Mouse (Mus musculus) layer of hippocampus, adult 8-10 months (tissue): ENCODE results near the gene Fgfr2. TPM values are rescaled to one million over a fixed set of nuclear protein-coding genes. Genes with fewer than 3 reads are reported as not detected.
A peak's percentile ranks its signal among the peaks of the same experiment; 100 is the strongest.
"Not testable (repeated sequence)": the region's sequence is repeated elsewhere in the genome, so short reads cannot be mapped to it uniquely, and the experiment has no call there.

Source experiments
- DNase-seq, 2 experiments: peaks; one replicate each; pipeline ENCODE4 v3.0.0; 2022; ENCODE audit warnings: low spot score in 2 of 2
- total RNA-seq, 4 experiments: library from RNA; stranded (reverse); gene quantifications; 2 replicates each; pipeline ENCODE4 v1.2.4; 2022

The Fgfr2 gene
- total RNA-seq, 4 experiments from 2014 or later: 60.7 to 72.9 (median 65.8) TPM

GRCm38 (mm10) chr7:131424912-131425311 is 1698.2 kb downstream of the Fgfr2 start:
- no peak for DNase-seq

- no peak for DNase-seq
These were observed 1705.5 kb downstream of the Fgfr2 start for GRCm38 (mm10) chr7:131417605-131418004.

GRCm38 (mm10) chr7:131416742-131417141 is 1706.4 kb downstream of the Fgfr2 start:
- not testable (repeated sequence) for DNase-seq

- no peak for DNase-seq
These were observed 1711.2 kb downstream of the Fgfr2 start for GRCm38 (mm10) chr7:131411941-131412270.

- no peak for DNase-seq
These were observed 1711.8 kb downstream of the Fgfr2 start for GRCm38 (mm10) chr7:131411221-131411940.

GRCm38 (mm10) chr7:131410416-131411058 is 1712.6 kb downstream of the Fgfr2 start, which contains the start of the genes Ikzf5 and Acadsb:
Gene Ikzf5, minus strand, starts transcription at chr7:131410521.
Gene Acadsb, plus strand, starts transcription at chr7:131410601.
- peak; percentile 98 for DNase-seq

- DNase-seq: no peak
These were observed 1713.2 kb downstream of the Fgfr2 start for GRCm38 (mm10) chr7:131409988-131410385.

GRCm38 (mm10) chr7:131409321-131409987 is 1713.7 kb downstream of the Fgfr2 start:
- no peak for DNase-seq

GRCm38 (mm10) chr7:131391761-131392160 is 1731.4 kb downstream of the Fgfr2 start:
- not testable (repeated sequence) for DNase-seq

GRCm38 (mm10) chr7:131371880-131372651 is 1751.1 kb downstream of the Fgfr2 start:
- DNase-seq: no peak

GRCm38 (mm10) chr7:131371470-131371860 is 1751.7 kb downstream of the Fgfr2 start:
- DNase-seq: no peak

GRCm38 (mm10) chr7:131370648-131371469 is 1752.3 kb downstream of the Fgfr2 start, which contains the start of gene Pstk:
Gene Pstk, plus strand, starts transcription at chr7:131371141.
- DNase-seq: peak; percentile 85 to 89

GRCm38 (mm10) chr7:131364131-131364530 is 1759.0 kb downstream of the Fgfr2 start:
- DNase-seq: no peak

GRCm38 (mm10) chr7:131362615-131363300 is 1760.4 kb downstream of the Fgfr2 start, which contains the start of gene 2310057M21Rik:
Gene 2310057M21Rik, minus strand, starts transcription at chr7:131362759.
- DNase-seq: peak; percentile 93

GRCm38 (mm10) chr7:131362269-131362614 is 1760.9 kb downstream of the Fgfr2 start:
- no peak for DNase-seq

GRCm38 (mm10) chr7:131356105-131356504 is 1767.0 kb downstream of the Fgfr2 start:
- DNase-seq: no peak

GRCm38 (mm10) chr7:131345856-131346541 is 1777.2 kb downstream of the Fgfr2 start:
- DNase-seq: peak in 1 of 2 experiments; percentile 8

- no peak for DNase-seq
These were observed 1785.6 kb downstream of the Fgfr2 start for GRCm38 (mm10) chr7:131337502-131338068.

GRCm38 (mm10) chr7:131333564-131333963 is 1789.6 kb downstream of the Fgfr2 start, which contains the start of gene Fam24a:
Gene Fam24a, plus strand, starts transcription at chr7:131333864.
- DNase-seq: no peak
